ENCODE assay signal across 19 mouse cellular contexts in genomic region chr8:123666832-123667231, GRCm38 (mm10).
"Had no signal": no experiment of that assay in that cellular context is flagged by ENCODE, and none has a peak within 500 bp of the region (broad histone marks: within the 10 kb centered on the region; RNA-seq: fewer than 3 reads in every experiment).

No protein-coding gene starts in this region.

- H3K27me3 ChIP-seq: midbrain, embryonic 13.5 days; neural tube, embryonic 13.5 days had no signal

- H3K27ac ChIP-seq: liver, embryonic 12.5 days; macrophage; midbrain, embryonic 10.5 days; midbrain, embryonic 13.5 days; neural tube, embryonic 13.5 days had no signal

- H3K4me2 ChIP-seq: liver, embryonic 12.5 days; lung, embryonic 14.5 days; midbrain, embryonic 13.5 days; neural tube, embryonic 13.5 days had no signal

- DNase-seq: kidney, adult 2 months; kidney, postnatal 10 days; kidney, postnatal 4 days; layer of hippocampus, adult 9-11 months; lung, embryonic 14.5 days; retina, postnatal 1 day; right cerebral cortex, postnatal 25 days; spleen, adult 18-20 months; thymus, postnatal 25 days had no signal

- H3K4me3 ChIP-seq: liver, embryonic 12.5 days; megakaryocyte, embryonic 14.5 days; midbrain, embryonic 10.5 days; midbrain, embryonic 13.5 days; myocyte; neural tube, embryonic 13.5 days had no signal

- H3K9me3 ChIP-seq: liver, embryonic 12.5 days; midbrain, embryonic 10.5 days; midbrain, embryonic 13.5 days; neural tube, embryonic 13.5 days had no signal

- H3K9ac ChIP-seq: liver, embryonic 12.5 days; lung, embryonic 14.5 days; midbrain, embryonic 13.5 days; neural tube, embryonic 13.5 days had no signal

- ATAC-seq: intestine, postnatal 0 days; liver, embryonic 12.5 days; lung, postnatal 0 days; midbrain, embryonic 13.5 days; midbrain, embryonic 16.5 days had no signal
